Mouse (Mus musculus): ENCODE measurements at regions not wholly inside any gene's neighbourhood (a gene's known extent, or its start where the extent isn't known, plus 50 kb on each side); places are given as distances from the start of the nearest gene placed in this dataset.
"Not testable (repeated sequence)": the region's sequence is repeated elsewhere in the genome, so short reads cannot be mapped to it uniquely, and the experiment has no call there.

GRCm38 (mm10) chr8:78061827-78062719, 151.0 kb upstream of the Ttc29 start:
- intact Hi-C loops (cut with DNase I), result loop anchor here (2.0 to 10.0 kb wide), 6 partner anchors 67 to 1230 kb away; partner anchors contain the start of gene Mmaa
- no peak for DNase-seq

DNA sequence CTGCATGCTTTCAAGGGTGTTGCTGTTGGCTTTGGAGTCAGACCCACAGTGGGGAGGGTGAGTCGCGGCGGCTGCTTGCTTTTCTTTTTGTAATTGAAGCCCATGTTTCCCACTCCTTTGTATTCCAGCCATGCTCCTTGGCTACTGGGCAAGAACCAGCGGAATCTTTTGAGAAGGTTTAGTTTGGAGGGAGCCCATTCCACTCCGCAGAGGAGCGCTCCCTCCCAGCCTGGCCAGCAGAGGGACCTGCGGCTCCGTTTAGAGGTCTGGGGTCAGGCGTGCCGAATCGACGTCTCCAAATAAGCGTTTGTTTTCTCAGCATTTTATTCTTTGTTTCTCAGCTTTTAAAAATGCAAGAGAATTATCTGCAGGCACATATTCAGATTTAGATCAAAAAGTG, 149.6 kb upstream of the Ttc29 start:
- DNase-seq, result peak; percentile 35 to 62

DNA sequence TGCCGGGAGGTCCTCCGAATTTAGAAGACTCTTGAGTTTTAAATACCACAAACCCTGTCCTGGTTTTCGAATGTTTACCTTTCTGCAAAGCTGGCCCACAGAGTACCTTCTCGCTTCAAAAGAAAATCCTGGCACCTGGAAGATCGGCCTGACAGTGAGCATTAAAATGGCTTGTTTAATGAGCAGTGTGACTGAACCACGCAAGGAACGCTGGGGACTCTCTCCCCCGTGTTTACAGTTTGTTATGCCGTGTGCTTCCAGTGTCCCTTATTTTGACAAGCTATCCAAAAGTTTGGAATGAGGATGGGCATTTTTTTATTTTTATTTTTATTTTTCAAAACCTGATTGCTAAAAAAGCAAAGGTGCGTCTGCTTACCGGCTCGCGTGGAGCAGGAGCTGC, 148.9 kb upstream of the Ttc29 start:
- intact Hi-C loops (cut with DNase I), result loop anchor here (5.0 to 10.0 kb wide), 5 partner anchors 141 to 1228 kb away; partner anchors contain the start of gene Mmaa
- DNase-seq, result no peak

More for the DNA sequence above, 149.6 kb upstream of the Ttc29 start:
- intact Hi-C loops (cut with DNase I), result loop anchor here (2.0 to 10.0 kb wide), 6 partner anchors 65 to 1229 kb away; partner anchors contain the start of gene Mmaa

- intact Hi-C loops (cut with DNase I), result loop anchor here (10.0 kb wide), 1 partner anchor 139 kb away; no protein-coding TSS in a partner anchor
- no peak for DNase-seq
Observed at GRCm38 (mm10) chr8:78065890-78066493, 147.1 kb upstream of the Ttc29 start.

DNA sequence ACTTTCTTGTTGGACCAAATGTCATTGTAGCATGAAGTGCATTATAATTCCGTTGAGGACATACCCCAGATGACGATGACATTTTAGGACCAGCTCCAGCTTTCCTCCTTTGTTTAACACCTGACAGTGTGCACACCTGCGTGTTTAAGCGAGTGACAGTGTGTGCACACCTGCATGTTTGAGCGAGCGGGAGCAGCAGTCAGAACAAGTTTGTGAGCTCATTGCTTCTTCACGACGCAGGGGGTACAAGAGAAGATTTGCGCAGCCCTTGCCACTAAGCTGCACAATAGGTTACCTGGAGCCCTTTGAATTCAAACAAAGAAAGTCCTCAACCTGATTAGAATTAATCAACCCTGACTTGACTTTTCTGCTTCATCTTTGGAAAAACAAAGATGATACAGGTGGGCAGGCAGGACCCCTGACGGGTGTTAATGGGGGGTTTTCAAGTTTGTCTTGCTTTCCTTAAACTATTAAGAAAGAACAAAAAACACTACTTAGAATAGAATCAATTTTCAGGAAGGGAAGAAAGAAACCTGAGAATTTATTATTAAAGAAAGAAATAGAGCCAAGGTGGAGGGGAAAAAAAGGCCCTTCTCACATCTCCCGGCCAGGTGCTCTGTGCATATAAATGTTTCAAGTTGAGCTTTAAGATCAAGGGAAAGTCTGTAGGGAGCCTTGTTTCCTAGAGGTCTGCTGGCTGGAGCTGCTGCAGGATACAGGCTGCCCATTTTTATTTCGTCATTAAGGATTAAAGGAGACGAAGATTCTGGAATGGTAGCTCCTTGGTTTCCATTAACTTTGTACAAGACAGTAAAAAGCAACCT, 144.8 kb upstream of the Ttc29 start:
- intact Hi-C loops (cut with DNase I), result loop anchor here (10.0 kb wide), 1 partner anchor 137 kb away; no protein-coding TSS in a partner anchor
- no peak for DNase-seq

GRCm38 (mm10) chr8:78073821-78074220, 139.3 kb upstream of the Ttc29 start:
- intact Hi-C loops (cut with DNase I), result no loop called here

DNA sequence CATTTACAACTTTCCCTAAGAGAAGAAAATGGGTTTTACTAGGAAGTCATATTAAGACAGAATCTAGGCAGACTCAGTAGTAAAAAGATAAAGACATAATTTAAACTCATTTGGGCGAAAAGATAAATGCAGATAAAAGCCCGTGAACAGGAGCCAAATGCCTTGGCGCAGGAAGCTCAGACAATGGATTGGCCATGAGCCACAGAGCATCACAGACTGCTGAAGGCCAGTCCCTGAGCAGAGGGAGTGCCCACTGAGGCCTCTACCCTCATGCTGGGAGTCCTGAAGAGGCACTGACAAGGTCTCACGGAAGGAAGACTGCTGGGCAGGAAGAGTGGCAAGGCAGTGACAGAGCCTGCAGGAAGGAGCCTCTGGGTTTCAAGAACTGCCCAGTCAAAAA, 136.0 kb upstream of the Ttc29 start:
- intact Hi-C loops (cut with DNase I), result no loop called here
- DNase-seq, result peak; percentile 12 to 27

More at GRCm38 (mm10) chr8:78073821-78074220, 139.3 kb upstream of the Ttc29 start:
- DNase-seq, result no peak

DNA sequence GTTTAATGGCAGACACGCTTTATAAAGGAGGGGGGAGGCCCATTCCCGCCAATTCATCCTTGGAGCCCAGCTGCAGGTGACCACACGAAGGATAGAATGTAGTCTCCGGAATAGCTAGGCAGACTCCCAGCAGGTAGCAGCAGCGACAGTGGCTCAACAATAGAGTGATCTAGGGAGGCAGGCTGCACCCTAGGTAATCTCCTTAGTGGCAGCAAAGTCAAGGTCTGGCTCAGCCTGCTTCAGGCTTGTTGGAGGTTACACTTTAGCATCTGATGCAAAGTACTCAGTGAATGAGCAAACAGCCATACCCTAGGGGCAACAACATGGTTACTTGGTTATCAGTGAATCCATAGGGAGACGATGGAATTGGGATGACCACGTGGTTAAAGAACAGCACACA, 131.7 kb upstream of the Ttc29 start:
- intact Hi-C loops (cut with DNase I); DNase-seq: not testable (repeated sequence)

GRCm38 (mm10) chr8:78083012-78083411, 130.1 kb upstream of the Ttc29 start:
- intact Hi-C loops (cut with DNase I), result no loop called here

DNA sequence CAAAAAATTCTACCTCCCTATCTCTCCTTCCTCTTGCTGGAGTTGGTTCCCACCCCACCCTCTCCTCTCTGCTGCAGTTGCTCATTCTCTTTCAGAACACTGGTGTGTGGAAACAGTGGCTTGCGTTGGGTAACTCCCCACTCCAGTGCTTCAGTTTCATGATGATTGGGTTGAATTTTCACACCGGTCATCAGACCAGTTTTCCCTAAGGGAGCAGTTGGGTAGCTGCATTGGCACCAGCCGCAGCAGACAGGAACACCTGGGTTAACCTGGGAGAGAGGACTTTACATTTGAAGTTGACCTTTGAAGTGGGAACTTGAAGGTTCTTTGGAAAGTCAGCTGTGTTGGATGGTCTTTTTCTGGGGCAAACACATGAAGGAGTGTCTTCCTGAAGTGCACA, 126.7 kb upstream of the Ttc29 start:
- DNase-seq, result no peak
- intact Hi-C loops (cut with DNase I), result no loop called here

More at GRCm38 (mm10) chr8:78083012-78083411, 130.1 kb upstream of the Ttc29 start:
- no peak for DNase-seq

GRCm38 (mm10) chr8:78090382-78091122, 122.5 kb upstream of the Ttc29 start:
- intact Hi-C loops (cut with DNase I), result no loop called here
- no peak for DNase-seq

DNA sequence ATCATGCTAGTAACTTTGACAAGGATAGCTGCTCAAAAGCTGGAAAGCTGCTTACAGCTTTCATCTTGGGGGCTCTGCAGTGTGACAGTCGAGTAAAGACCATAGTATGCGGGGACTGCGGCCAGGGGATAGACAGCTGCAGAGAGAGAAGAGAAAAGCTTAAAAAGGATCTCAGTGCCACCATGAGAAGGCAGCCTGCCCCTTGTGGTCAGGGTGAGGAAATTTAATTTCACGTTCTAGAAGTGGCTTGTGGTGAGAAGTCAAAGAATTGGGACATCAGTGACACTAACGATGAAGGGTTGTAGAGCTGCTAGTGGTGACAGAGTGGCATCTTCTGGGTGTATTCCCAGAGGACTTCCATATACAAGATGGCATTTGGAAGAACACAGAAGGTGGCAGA, 116.7 kb upstream of the Ttc29 start:
- intact Hi-C loops (cut with DNase I), result no loop called here

DNA sequence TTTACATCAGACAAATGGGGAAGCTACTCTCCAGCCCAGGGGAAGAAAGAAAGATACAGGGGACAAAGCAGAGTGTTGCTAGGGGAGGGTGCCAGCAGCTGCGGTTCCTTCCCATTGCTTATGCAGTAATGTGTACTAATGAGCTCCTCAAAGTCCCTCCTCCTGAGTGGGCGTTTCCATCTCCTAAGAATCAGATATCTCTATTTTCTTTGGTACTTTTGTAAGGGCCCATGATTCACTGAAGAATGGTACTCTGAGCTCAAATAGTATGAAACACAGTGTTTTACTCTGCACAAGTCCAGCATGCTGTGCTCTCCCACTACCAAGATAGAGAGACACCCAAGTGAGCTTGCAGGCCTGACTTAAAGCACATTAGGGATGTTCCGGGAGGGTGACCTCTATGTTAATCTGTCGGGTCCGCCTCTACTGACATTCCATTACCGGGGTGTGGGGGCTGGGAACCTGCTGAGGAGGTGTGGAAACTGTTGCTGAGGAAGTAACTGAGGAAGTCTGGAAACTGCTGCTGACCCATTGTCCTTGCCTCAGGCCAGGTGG, 114.8 kb upstream of the Ttc29 start:
- intact Hi-C loops (cut with DNase I), result no loop called here

More for the DNA sequence above, 116.7 kb upstream of the Ttc29 start:
- no peak for DNase-seq

DNA sequence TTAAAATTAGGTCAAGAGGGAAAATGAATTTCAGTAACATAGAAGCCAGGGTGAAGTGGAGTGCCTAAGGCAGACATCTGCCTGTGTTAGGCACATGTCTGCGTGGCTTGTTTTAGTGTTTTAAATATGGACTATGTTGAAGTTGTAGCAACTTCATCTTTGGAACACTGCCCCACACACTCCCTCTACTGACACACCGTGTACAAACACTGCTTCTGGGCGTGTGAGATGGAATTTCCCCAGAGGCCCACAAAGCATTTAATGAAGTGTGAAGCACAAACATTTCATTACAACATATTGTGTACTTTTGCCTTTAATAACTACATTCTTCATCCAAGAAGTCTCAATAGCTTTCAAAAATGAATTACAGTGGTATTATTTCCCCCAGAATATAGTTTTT, 114.0 kb upstream of the Ttc29 start:
- intact Hi-C loops (cut with DNase I), result no loop called here
- no peak for DNase-seq

More for the DNA sequence above, 114.8 kb upstream of the Ttc29 start:
- DNase-seq, result no peak

DNA sequence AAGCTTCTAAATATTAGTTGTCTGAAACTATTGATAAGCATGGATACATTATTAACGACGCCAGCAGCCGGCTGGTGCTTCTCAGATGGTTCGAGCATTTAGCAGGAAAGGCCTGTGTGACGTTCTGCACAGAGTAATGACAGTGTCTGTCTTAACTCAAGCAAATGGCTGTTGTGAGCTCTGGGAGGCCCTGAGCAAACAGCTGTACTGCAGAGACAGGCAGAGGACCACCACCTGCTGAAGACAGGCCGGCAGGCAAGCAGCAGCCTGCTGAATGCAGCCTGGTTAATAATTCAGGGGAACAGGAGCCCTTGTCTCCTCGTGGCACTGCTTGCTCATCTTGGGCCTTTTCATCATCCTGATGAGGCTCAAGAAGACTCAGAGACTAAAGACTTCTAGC, 105.8 kb upstream of the Ttc29 start:
- intact Hi-C loops (cut with DNase I), result no loop called here
- DNase-seq, result no peak

DNA sequence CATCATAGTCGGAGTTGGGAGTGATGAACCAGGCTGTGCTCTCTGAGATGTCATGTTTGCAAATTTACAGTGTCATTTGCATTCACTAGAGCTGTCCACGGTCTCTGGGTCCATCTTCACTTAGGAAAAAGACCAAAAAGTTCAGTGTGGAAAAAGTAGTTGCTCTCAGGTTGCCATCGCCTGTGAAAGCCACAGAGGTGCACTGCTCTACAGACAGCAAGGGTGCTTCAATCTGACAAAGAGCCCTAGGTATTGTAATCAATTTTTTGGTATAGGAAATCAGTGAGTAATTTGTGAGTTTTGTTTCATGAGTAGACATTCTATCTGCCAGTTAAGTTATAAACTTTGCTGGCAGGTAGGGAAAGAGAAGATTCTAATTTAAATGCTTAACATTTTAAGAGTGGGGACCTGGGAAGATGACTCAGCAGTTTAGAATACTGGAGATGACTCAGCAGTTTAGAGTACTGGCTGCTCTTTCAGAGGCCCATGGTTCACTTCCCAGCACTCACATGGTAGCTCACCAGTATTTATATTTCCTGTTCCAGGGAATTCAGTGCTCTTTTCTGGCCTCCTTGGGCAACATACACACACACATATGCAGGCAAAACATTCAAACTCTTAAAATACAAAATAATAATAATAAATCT, 103.0 kb upstream of the Ttc29 start:
- no peak for DNase-seq
- intact Hi-C loops (cut with DNase I), result no loop called here

GRCm38 (mm10) chr8:78113105-78113504, 100.0 kb upstream of the Ttc29 start:
- DNase-seq, result no peak
- intact Hi-C loops (cut with DNase I), result no loop called here

DNA sequence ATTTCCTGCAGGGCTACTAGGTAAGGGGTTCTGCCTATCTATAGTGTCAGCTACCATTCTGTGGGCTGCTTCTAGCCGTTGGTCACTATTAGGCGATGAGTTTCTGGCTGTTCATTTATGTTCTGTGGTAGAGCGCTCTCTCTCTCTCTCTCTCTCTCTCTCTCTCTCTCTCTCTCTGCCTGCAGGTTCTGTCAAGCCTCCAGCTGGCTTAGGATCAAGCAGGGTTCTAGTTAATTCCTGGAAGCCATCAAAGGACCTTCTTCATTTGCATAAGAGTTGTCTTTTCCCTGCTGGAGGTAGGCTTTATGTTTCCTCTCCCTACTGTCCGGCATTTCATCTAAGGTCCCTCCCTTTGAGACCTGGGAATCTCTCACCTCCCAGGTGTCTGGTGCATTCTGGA, 98.6 kb upstream of the Ttc29 start:
- DNase-seq, result no peak
- intact Hi-C loops (cut with DNase I), result no loop called here

GRCm38 (mm10) chr8:78117191-78117590, 95.9 kb upstream of the Ttc29 start:
- intact Hi-C loops (cut with DNase I), result no loop called here
- no peak for DNase-seq
